Mouse (Mus musculus): ENCODE results near the gene Gabarap. TPM values are rescaled to one million over a fixed set of nuclear protein-coding genes. Genes with fewer than 3 reads are reported as not detected.

The Gabarap gene
- total RNA-seq, 2 experiments from 2014 or later, result 148 to 170 TPM

DNA sequence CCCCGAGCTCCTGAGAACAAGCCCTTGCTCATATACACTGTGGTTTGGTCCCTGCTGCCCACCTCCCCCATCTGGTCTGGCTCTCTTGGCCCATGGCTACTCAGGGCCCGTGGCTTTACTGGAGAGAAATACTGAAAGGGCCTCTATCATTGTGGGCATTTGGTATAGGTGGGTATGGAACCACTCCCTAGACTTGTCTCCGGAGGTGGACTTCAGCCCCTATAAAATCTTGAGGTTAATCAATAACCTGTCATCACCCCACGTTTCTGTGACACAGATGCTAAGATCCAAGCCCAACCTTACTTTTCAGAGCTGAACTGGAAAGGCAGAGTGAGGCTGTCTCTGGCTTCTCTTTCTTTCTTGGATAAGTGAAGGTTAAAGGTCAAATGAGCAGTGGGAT lies 22.1 kb upstream of the Gabarap start:
- no peak for DNase-seq

DNA sequence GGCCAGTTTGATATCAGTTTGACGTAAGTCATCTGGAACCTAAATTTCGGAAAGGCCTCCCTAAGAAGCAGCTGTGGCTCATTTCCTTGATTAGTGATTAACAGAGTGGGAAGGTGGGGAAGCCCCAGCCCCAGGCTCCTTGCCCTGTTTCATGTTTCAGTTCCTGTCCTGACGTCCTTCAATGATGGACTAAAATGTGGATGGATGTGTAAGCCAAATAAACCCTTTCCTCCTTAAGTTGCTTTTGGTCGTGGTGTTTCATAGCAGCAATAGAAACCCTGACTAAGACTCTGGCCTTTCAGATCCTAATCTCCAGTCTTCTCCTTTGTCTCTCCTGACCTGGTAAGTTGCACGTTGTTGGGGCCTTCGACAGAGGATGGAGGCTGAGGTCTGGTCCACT lies 20.7 kb upstream of the Gabarap start:
- no peak for DNase-seq

DNA sequence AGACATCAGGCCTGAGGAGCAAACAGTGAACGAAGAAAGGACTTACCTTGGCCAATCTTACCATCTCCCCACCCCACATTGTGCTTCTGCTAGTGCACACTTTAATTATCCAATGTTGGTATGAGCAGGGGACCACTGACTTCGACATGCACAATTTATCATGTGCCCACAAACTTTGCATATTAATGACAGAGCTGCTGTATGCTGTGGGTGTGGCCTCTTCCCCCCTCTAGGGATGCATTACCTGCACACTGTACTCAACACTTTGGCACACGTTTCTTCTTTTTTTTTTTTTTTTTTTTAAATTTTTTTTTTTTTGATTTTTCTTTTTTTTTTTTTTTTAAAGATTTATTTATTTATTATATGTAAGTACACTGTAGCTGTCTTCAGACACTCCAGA lies 20.2 kb upstream of the Gabarap start:
- DNase-seq, result no peak

DNA sequence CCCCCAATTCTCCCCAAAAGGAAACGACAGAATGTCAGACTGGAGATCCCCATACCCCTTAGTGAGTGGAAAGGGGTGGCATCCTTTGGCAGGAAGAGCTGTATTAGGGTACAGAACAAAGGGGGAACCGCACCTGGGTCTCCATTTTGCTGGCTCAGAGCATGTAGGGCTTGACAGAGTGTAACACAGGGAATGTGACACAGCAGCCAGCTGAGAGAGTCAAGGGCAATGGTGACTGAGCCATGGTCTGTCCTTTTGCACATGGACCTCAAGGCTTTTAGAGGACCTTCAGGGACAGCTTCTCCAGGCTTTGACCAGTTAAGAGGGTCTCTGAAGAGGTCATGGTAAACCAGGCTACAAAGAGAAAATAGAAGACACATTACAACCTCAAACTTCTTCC lies 16.0 kb upstream of the Gabarap start:
- DNase-seq, result no peak

DNA sequence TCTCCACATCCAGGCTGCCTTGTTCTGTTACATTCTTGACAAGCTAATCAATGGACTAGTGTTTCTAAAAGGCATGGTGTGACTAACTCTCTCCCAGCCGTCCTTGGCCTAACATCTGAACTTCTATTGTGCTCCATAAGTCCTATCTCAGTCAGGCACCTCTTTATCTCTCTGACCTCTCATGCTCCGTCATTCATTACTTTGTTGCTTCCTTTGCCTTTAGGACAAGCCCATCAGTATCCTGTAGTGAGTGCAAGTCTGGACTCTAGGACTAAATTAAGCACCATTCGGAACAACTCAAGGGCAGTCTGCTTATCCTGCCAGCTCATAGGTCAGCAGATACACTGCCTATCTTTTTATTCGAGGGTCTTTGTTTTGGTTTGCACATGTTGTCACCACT lies 14.7 kb upstream of the Gabarap start:
- DNase-seq, result no peak

DNA sequence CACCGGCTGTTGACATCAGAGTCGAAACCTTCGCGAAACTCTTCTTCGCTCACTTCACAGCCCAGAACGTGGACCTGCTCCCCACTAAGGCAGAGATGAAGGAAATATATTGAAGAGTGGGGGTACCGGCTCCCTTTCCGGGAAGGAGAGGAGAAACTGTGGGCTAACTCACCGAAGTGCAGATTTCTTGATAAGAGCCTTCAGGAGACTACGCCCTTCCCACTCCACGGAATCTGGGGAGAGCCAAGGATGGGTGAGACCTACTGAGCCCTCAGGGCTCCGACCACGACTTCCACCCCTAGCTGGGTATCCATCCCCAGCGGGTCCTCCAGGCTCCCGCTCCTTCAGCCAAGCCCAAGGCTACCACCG lies 11.1 kb upstream of the Gabarap start:
- DNase-seq, result no peak

DNA sequence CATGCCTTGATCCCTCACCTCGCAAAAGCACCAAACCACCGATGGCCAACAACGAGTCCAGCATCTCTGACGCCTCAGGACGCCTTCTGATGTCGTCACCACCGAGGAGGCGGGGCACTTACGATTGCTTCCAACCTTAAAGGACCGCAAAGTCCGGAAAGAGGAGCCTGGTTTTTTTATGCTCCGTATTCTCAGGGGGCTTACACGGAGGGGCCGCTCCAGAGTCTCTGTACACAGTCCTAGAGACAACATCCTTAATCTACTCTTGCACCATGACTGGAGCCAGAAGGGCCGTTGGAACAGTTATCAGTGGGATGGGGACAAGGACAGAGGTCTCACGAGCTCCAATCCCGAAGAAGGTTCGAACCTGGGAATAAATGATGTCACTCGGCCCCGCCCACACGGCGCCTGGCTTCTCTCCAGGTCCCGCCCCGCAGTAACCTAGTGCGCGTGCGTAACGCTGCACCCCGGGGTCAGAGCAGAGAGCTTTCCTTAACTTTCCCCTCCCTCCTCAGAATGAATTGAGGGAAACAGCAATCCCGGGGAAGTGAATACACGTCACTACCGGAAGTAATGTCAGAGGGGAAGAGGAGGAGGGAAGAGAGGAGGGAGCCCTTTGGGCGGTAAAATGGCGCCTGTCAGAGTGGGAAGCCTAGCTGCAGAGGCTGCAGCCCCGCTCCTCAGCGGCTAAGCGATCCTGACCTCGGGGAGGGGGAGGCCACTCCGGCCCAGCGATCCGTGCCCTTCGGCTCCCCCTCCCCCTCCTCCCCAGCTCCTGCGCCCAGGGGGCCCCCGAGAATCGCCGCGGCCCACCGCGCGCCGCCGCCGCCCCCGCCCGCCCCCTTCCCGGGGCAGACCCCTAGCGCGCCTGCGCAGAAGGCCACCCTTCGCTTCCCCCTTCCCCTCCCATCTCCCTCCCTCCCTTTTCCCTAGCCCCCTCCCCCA lies 10.5 kb upstream of the Gabarap start:
- peak; percentile 97 for DNase-seq

DNA sequence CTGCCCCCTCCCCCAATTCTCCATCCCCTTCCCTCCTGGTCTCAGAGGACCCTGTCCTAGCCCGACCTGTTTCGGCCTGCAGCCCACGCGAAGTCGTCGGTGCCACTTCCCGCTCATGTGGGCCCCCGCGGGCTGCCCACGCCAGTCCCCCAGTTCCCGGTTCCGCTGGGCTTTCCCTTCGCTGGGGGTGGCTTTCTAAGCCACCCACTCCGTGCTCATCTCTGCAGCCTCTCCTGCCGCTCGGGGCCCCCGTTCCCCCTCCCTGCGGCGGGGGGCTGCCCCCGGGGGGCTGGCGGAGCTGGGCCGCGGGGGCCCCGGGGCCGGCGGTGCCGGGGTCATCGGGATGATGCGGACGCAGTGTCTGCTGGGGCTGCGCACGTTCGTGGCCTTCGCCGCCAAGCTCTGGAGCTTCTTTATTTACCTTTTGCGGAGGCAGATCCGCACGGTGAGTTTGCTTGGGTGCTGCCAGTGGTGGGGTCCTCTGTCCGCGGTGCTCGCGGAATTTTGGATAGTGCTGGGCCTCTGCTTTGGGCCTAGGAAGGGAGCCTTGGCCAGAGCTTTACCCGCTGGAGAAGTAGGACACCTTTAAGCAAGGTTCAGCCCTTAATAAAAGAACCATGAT lies 9.7 kb upstream of the Gabarap start, which contains the start of gene Ctdnep1:
Gene Ctdnep1, plus strand, starts transcription at position 16 of the 622 bp plus-strand sequence.
- DNase-seq, result no peak

DNA sequence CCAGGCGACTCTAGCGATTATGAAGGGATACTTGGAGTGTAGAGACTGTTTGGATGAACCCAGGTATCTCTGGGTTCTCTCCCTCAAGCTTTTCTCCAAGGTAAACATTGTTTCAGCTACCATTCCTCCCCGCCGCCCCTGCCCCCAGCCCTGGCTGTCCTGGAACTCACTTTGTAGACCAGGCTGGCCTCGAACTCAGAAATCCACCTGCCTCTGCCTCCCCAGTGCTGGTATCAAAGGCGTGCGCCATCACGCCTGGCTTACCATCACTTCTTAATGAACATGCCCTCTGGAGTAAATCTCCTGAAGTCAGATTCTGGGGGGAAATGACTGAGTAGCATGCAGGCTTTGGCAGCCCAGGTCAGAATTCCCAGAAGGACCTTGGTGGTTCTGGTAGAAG lies 8.7 kb upstream of the Gabarap start, which contains the start of gene Elp5:
Gene Elp5, minus strand, starts transcription at position 293 of the 400 bp plus-strand sequence.
- no peak for DNase-seq

DNA sequence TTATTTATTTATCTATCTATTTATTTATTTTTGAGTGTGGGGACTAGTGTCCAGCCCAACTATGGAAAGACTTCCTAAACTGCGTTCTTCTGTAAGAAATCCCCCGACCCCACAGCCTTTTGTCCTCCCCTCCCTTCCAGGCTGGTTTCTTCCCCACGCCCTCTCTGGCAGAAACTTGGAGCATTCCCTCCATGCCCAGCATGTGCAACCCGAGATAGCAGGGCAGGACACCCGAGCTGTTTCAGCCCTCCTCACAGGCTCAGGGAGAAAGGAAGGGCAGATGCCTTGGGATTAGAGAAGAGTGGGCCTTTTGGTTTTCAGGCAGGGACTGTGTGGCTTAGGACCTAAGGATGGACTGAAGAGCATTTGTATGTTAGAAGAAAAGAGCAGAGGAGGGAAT lies 8.1 kb upstream of the Gabarap start:
- peak; percentile 74 for DNase-seq

DNA sequence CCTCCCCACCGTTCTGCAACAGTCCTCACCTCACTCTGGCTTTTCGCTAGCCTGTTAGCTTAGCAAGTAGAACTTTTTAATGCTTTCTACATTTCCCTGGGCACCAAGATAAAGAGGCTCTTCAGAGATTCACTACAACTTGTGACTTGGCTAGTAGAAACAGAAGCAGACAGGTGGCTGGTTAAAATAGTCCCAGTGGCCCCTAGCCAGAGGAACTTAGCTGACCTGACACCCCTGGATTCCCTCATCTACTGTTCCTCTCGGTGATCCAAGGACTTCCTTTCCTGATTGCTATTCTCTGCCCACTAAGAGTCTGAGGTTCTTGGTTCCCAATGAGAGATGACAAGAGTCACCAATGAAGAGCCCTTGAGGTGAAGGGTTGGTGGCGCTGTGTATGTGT lies 7.6 kb upstream of the Gabarap start:
- DNase-seq, result peak; percentile 71

DNA sequence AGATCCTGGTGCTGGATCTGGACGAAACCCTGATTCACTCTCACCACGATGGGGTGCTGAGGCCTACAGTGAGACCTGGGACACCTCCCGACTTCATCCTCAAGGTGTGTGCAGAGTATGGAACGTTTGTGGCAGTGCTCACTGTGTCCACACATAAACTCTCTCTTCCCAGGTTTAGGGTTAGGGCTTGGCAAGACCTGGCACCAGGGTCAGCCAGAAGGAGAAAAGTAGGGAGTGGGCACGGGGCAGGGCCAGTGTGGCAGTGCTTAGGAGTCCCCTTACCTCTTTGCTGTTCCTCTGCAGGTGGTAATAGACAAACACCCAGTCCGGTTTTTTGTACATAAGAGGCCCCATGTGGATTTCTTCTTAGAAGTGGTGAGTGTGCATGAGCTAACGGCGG lies 6.5 kb upstream of the Gabarap start:
- no peak for DNase-seq

DNA sequence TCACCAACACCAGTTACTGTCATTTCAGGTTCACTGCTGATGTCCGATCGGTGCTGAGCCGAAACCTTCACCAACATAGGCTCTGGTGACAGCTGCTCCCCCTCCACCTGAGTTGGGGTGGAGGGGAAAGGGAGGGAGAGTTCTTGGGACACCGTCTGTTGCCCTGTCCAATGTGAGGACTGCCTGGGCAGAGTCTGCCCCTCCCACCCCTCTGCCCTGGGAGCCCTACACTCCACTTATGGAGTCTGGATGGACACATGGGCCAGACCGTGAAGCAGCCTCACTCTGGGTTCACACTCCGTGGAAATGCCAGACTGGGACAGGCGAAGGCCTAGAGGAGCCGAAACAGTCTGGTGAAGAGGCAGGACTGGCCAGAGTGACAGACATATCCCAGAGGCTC lies 994 bp upstream of the Gabarap start:
- DNase-seq, result no peak

DNA sequence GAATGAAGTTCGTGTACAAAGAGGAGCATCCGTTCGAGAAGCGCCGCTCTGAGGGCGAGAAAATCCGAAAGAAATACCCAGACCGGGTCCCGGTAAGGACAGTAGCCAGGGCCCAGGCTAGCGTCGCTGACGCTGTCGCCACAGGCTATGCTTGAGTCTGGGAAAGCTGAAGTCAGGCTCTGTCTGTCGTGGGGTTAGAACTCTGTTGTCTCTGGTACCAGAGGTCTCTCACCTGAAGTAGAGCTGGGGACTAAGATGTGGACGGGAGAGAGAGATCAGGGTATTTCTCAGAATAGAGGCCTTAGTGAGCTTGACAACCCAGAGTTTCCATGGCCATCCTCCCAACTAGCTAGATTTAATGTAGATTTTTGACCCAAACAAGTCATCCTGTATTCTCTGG lies 768 bp downstream of the Gabarap start:
- DNase-seq, result no peak

DNA sequence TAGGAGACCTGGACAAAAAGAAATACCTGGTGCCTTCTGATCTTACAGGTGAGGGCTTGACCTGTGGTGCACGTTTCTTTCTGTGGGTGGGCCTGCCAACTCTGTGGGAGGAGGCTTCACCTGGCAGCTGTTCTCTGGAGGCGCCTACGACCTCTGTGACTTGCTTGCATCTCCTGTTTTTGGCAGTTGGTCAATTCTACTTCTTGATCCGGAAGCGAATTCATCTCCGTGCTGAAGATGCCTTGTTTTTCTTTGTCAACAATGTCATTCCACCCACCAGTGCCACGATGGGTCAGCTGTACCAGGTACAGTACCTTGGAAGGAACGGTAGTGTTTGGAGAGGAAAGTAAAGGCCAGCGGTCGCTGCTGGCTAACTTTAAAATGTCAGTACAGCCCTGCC lies 1.5 kb downstream of the Gabarap start:
- no peak for DNase-seq

DNA sequence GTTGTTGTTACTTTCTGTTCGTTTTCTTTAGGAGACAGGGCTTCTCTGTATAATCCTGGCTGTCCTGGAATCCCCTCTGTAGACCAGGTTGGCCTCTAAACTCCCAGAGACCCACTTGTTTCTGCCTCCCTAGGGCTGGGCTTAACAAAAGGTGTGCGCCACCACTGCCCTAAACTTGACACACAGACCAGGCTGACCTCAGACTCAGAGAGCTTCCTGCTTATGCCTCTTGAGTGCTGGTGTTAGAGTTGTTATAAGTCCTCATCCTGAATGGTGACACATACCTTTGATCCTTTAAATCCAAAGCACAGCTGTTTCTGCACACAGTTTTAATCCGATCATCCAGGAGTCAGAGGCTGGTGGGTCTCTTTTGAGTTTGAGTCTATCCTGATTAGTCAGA lies 2.0 kb downstream of the Gabarap start:
- DNase-seq, result no peak

DNA sequence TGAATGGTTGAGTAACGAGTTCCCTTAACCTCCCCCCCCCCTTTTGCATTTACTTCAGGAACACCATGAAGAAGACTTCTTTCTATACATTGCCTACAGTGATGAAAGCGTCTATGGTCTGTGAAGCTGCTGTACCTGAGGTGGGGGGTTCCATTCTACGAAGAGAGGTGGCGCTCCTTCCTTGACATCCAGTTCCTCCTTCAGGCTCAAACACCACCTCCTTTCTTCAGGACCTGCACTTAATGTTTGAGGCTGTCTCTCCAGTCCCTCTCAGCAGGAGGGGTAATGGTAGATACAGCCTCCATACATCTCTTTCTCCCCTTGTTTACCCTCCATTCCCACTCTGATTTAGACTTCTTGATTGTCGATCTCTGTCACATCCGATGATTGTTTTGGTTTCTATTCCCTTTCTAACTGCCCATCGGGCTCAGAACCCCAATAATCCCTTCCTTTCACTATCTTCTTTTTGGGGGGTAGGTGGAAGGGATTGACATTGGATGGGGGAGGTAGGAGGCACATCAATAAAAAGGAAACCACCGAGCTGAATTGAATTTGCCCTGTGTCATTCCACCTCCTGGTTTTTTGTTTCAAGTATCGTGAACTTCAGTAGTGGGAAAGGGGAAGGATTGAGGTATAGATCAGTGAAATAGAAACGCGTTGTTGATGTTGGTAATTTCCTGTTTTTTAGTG lies 3.6 kb downstream of the Gabarap start:
- no peak for DNase-seq

DNA sequence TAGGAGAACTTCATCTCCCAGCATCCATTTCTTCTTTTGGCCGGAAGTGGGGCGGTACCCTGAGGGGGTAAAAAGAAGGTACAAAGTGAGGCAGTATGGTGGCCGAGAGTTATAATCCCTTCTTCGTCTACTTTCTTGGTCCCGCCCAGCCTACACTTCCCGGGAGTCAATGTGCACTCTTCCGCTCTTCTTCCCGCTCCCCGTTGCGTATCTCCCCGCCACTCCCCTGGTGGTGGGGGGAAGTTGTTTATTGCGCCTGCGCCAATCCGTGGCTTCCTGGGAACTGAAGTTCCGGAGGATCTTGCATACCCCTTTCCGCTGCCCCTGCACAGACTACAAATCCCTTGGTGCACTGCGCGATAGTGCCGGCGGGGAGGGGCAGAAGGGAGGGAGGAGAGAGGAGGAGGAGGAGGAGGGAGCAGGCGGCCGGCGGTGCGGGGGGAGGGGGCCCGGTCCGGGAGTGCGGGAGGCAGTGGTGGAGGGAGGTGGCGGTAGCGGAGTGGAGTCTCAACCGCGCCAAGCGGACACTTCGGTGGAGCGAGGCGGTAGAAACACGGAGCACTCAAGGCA lies 4.5 kb downstream of the Gabarap start, which contains the start of gene Phf23:
Gene Phf23, plus strand, starts transcription at position 387 of the 570 bp plus-strand sequence.
- DNase-seq, result peak; percentile 99

DNA sequence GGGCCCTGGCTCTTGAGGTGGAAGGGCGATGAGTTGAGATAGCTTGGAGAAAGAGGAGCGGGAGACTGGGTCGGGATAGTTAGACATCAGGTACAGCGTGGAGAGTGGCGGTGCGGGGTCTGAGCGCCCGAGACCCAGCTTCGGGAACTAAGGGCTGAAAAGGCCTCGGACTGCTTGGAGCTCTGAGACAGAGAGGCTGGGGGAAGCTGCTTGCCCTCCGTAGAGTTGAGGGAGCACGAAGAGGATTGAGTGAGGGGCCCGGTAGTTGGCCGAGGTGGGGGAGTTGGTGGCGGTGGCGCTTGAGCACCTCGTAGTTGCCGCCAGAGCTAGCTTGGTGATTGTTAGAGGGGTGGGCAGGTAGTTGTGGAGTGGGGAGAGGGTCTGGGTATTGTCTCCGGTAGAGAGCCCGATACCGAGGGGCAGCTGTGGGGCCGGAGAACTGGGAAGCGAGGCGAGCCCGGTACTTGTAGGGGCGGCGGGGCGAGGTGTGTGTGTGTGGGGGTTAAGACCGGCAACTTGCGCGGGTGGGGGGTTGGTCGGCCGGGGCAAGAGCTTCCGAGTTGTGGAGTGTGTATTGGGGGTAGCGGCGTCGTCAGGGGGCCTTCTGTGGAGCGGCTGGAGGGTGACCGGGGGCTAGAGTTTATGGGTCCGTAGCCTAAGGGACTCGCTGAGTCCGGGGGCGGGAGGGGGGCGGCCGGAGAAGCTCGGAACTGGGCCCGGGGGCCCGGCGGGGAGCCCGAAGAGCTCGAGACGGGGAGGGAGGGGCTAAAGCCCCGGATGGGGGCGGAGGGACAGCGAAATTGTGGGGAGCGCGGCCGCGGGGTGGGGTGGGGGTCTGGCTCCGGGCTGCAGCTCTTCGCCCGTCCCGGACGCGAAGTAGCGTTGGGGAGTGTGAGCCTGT lies 5.5 kb downstream of the Gabarap start:
- peak; percentile 78 for DNase-seq

DNA sequence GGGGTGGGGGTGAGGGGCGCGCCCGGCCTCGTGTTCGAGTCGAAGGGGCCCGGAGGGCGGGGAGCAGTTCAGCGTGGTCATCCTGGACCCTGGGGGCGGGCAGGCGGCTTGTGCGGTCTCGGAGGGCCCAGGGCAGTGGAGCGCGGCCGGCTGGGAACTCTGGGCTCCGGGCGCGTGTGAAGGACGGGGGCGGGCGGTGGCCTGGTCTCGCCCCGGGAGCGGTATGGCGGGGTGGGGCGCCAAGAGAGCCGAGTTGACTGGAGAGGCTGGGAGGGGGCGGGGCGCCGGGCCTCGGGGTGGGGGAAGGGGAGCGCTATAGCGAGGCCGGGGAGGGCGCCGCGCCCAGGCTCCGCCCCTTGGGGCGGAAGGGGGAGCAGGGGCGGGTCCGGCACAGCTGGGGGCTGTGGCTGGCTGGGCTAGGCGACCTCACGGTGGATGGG lies 6.1 kb downstream of the Gabarap start:
- DNase-seq, result peak; percentile 94
